Mouse (Mus musculus) heart, embryonic 11.5 days (tissue): ENCODE results near the gene Usp47. TPM values are rescaled to one million over a fixed set of nuclear protein-coding genes. Genes with fewer than 3 reads are reported as not detected.

Experiments
- ATAC-seq: fragments of 200-750 bp; cut with Nextera tagmentation; replicated peaks from 2 replicates; pipeline ENCODE4 v1.8.0; 2017; ENCODE audit warnings: moderate library complexity; ENCODE audit not compliant: insufficient number of reproducible peaks, low FRiP score, low TSS enrichment
- H3K27ac ChIP-seq: fragments of 300-500 bp; sonication (generic); 2 replicates; pipeline ENCODE4 v1.5.1; 2014; ENCODE audit warnings: mild to moderate bottlenecking, low read depth, low read length
- H3K27me3 ChIP-seq: fragments of 300-500 bp; sonication (generic); 2 replicates; pipeline ENCODE4 v1.6.1; 2014; ENCODE audit warnings: mild to moderate bottlenecking, low read length, mixed read lengths; ENCODE audit not compliant: control insufficient read depth, insufficient read depth
- H3K36me3 ChIP-seq: fragments of 300-500 bp; sonication (generic); 2 replicates; pipeline ENCODE4 v1.6.1; 2014; ENCODE audit warnings: mild to moderate bottlenecking, low read length, moderate library complexity, mixed read lengths; ENCODE audit not compliant: control insufficient read depth, insufficient read depth
- H3K4me1 ChIP-seq: fragments of 300-500 bp; sonication (generic); 2 replicates; pipeline ENCODE4 v1.6.1; 2014; ENCODE audit warnings: low read length; ENCODE audit not compliant: control insufficient read depth, insufficient read depth
- H3K4me2 ChIP-seq: fragments of 300-500 bp; sonication (generic); 2 replicates; pipeline ENCODE4 v1.6.1; 2014; ENCODE audit warnings: mild to moderate bottlenecking, moderate library complexity
- H3K4me3 ChIP-seq: fragments of 300-500 bp; sonication (generic); 2 replicates; pipeline ENCODE4 v1.5.1; 2014; ENCODE audit warnings: low read depth, low read length
- H3K9ac ChIP-seq: fragments of 300-500 bp; sonication (generic); 2 replicates; pipeline ENCODE4 v1.6.1; 2014; ENCODE audit warnings: mild to moderate bottlenecking, low read depth, low read length, moderate library complexity
- H3K9me3 ChIP-seq: fragments of 300-500 bp; sonication (generic); replicated peaks from 2 replicates; pipeline ENCODE4 v1.6.1; 2016; ENCODE audit warnings: low read length; ENCODE audit not compliant: control insufficient read depth
- WGBS: fragments of 180-500 bp; shearing (Covaris S2); extraction: QIAGEN DNeasy Blood & Tissue Kit; methylation state at CpG from one replicate; pipeline ENCODE4 v1.1.7; 2014; ENCODE audit not compliant: insufficient replicate concordance; 5-methylcytosine and 5-hydroxymethylcytosine counted together
- polyA plus RNA-seq: library from polyadenylated mRNA; unstranded; fragments of >200 nt; fragmentation: Nextera tagmentation; extraction: Ambion mirVana; gene quantifications from 2 replicates; pipeline ENCODE4 v1.2.1, GENCODE M21; 2014

The Usp47 gene
- polyA plus RNA-seq, 1 experiment from 2014 or later: 76.5 TPM

DNA sequence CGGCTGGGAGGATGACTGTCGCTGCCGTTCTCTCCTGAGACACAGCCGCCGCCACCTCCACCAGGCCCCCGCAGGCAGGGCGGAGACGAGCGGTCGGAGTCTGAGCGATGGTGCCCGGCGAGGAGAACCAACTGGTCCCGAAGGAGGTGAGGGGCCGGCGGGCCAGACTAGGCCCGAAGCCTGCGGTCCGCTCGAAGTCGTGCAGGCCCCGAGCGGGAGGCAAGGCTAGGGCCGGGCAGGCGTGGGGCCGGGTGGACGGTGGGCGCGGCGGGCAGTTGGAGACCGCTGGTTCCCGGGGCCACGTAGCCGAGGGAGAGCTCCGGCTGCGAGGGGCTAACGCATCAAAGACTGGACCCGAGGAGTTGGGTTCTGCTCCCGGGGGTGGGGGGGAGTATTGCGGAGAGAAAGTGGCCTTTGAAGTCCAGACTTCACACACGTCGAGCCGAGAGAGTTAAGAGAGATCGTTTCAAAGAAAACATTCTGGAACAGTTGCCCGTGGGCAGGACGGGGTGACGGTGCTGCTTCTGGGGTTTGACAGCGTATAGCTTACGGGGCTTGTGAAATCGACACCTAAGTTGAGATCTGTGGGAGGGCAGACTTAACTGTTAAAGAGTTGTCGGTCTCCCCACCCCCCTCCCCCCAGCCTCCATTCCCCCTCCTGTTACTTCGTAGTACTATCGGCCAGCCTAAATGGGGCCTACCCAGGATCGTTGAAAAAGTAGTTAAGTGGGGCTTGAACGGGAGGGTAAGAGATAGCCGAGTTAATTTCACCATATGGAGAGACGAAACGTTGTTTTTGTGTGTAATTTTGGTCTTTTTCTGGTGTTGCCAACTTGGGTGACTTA, 519 bp downstream of the Usp47 start:
- under 1% methylated on average over 58 of the region's 58 CpGs for WGBS
- Histone ChIP-seq H3K4me2 (peak overlapping the region; percentile 92), H3K27ac (peak overlapping the region; percentile 99), H3K4me3 (peak overlapping the region; percentile 98), H3K9ac (peak overlapping the region; percentile 100), H3K9me3 (no peaks in the 10 kb centered on the region), H3K4me1 (peaks cover 27% of the 10 kb centered on the region), H3K36me3 (no peaks in the 10 kb centered on the region), H3K27me3 (no peaks in the 10 kb centered on the region)
- ATAC-seq: peak; percentile 66

DNA sequence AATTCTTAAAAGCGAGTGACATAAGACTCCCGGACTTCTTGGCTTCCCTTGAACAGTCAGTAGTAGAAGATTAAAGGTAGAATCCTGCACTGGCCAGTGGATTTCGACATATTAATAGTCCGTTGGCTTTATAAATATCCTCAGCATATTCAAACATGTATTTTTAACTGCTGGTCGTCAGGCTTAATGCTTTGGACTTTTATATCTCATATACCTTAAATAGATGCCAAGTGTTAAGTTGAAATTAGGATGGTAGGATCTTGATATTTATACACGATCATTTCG, 1.1 kb downstream of the Usp47 start:
- 16% methylated on average over 7 of the region's 7 CpGs for WGBS
- peak overlapping the region; percentile 92 for H3K4me2 ChIP-seq
- ATAC-seq: no peak
- H3K27ac ChIP-seq: peak overlapping the region; percentile 99
- H3K36me3 ChIP-seq: no peaks in the 10 kb centered on the region
- H3K4me3 ChIP-seq: peak overlapping the region; percentile 98
- peaks cover 30% of the 10 kb centered on the region for H3K4me1 ChIP-seq
- peak overlapping the region; percentile 100 for H3K9ac ChIP-seq
- no peaks in the 10 kb centered on the region for H3K9me3 ChIP-seq
- H3K27me3 ChIP-seq: no peaks in the 10 kb centered on the region

DNA sequence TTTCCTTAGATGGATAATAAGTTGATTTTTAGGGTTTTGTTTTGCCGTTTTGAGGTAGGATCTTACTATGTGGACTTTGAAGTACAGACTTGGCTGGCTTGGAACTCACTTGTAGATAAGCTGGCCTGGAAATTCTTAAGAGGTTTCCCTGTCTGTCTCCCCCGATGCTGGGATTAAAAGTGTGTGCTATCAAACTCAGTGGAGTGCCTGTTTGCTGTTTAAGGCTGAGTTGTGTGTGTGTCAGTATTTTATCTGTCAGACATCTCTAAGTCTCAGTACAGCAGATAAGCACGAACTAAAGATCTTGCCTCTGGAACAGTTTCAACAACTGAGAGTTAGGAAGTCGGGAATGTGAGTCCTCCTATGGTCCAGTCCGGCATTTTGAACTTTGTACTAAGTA, 1.6 kb downstream of the Usp47 start:
- 5% methylated on average over 5 of the region's 5 CpGs for WGBS
- Histone ChIP-seq H3K4me3 (peak overlapping the region; percentile 98), H3K27me3 (no peaks in the 10 kb centered on the region), H3K9me3 (no peaks in the 10 kb centered on the region), H3K27ac (no peak overlapping the region), H3K36me3 (no peaks in the 10 kb centered on the region), H3K4me1 (peaks cover 30% of the 10 kb centered on the region), H3K9ac (peak overlapping the region; percentile 61), H3K4me2 (peak overlapping the region; percentile 92)
- no peak for ATAC-seq

DNA sequence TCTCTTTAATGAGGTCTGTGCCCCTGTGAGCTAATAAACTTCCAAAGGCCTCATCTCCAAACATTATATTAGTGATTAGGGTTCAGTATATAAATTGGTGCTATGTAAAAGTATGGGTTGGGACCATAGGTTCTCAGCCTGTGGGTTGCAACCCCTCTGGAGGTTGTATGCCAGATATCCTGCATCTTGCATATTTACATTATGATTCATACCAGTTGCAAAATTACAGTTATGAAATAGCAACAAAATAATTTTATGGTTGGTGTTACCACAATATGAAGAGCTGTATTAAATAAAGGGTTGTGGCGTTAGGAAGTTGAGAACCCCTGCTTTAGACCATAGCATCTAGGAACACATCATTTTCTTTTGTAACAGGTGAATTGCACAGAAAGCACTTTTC, 7.3 kb downstream of the Usp47 start:
- H3K9ac ChIP-seq: no peak overlapping the region
- H3K27ac ChIP-seq: no peak overlapping the region
- no peak for ATAC-seq
- H3K27me3 ChIP-seq: no peaks in the 10 kb centered on the region
- no peak overlapping the region for H3K4me2 ChIP-seq
- 92% methylated on average over 1 of the region's 1 CpGs for WGBS
- no peaks in the 10 kb centered on the region for H3K36me3 ChIP-seq
- peaks cover 27% of the 10 kb centered on the region for H3K4me1 ChIP-seq
- no peaks in the 10 kb centered on the region for H3K9me3 ChIP-seq
- no peak overlapping the region for H3K4me3 ChIP-seq

DNA sequence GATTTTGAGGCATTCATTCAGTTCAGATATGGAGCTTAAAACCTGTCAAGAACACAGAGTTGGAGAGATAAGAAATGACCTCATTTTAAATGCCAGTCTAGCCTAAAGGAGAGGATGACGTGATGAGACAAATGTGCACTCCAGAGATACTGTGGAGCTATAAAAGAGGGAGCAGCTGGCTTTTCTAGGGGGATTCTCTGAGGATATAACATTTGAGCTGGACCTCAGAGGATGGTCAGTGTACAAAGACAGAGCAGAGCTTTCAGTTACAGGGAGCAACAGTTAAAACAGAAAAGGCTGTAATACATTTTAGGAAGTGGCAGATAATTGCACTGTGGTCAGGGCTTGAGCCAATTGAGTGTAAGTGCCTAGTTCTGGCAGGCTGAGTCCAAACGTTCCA, 12.5 kb downstream of the Usp47 start:
- Histone ChIP-seq H3K27ac (peak overlapping the region; percentile 84), H3K4me1 (peaks cover 23% of the 10 kb centered on the region), H3K4me3 (no peak overlapping the region), H3K27me3 (no peaks in the 10 kb centered on the region), H3K4me2 (peak overlapping the region; percentile 18; the same call in 1 of the 2 replicates), H3K36me3 (no peaks in the 10 kb centered on the region), H3K9ac (no peak overlapping the region; the same call in 1 of the 2 replicates), H3K9me3 (no peaks in the 10 kb centered on the region)
- ATAC-seq: peak; percentile 67
- 3% methylated on average over 2 of the region's 2 CpGs for WGBS

DNA sequence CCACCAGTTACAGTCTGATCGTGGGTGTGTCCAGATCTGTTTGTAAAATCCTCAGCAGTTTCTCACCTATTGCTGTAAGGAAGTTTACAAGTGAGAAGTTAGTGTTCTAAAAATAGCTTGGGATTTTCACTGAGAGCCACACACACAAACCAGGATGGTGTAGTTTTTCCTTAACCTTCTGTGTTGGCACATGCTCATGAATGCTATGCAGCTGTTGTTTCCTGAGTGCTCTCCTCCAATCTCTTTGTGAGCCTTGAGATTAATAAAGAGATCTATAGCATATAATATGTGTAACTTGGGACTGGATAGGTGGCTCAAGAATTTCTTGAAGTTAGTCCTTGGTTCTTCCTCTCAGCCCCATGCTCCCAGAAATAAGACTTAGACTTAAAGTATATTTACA, 13.3 kb downstream of the Usp47 start:
- H3K9ac ChIP-seq: no peak overlapping the region
- peak overlapping the region; percentile 35; the same call in 1 of the 2 replicates for H3K4me2 ChIP-seq
- H3K36me3 ChIP-seq: no peaks in the 10 kb centered on the region
- no peaks in the 10 kb centered on the region for H3K27me3 ChIP-seq
- H3K4me1 ChIP-seq: peaks cover 23% of the 10 kb centered on the region
- 50% methylated on average over 1 of the region's 1 CpGs for WGBS
- ATAC-seq: no peak
- no peak overlapping the region for H3K4me3 ChIP-seq
- H3K9me3 ChIP-seq: no peaks in the 10 kb centered on the region
- H3K27ac ChIP-seq: peak overlapping the region; percentile 60; the same call in 1 of the 2 replicates

DNA sequence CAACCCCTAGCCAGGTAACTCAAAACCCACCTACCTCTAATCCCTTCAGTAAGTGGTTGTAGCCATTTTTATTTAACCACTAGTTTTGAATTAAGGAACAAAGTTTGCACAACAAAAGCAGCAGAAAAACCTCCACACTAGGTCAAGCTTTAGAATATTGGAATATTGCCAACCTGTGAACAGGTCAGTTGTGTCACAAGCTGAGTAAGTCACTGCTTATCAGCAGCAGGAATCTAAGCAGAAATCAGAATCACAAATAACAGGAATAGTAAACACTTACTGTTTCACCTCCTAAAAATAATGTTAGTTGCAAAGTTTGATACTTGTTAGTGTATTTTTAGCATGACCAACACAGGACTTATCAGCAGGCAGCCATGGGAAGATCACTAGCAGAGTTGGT, 17.0 kb downstream of the Usp47 start:
- Histone ChIP-seq H3K27me3 (no peaks in the 10 kb centered on the region), H3K4me2 (no peak overlapping the region), H3K4me1 (peaks cover 23% of the 10 kb centered on the region), H3K4me3 (no peak overlapping the region), H3K36me3 (no peaks in the 10 kb centered on the region), H3K9me3 (no peaks in the 10 kb centered on the region), H3K9ac (no peak overlapping the region), H3K27ac (no peak overlapping the region)
- ATAC-seq: no peak

DNA sequence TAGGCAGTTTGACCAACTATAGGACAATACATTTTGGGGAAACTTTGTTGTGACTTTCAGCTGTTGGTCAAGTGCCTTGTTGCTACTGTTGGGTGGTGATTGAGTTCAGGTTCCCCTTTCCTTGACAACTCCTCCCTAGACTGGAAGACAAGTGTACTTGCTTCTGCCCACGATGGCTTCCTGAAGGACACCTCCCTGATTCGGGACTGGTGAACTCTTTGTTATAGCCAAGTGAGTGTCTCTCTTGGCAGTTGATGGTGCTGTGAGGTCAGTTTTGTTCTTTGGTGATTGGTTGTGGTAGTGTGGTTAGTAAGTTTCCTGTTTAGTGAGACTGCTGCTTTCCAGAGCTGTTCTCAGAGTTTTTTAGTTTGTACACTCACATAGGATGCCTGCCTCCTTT, 19.5 kb downstream of the Usp47 start:
- Histone ChIP-seq H3K36me3 (no peaks in the 10 kb centered on the region), H3K27me3 (no peaks in the 10 kb centered on the region), H3K9ac (no peak overlapping the region), H3K9me3 (no peaks in the 10 kb centered on the region), H3K4me1 (peaks cover 10% of the 10 kb centered on the region), H3K4me2 (no peak overlapping the region), H3K27ac (no peak overlapping the region), H3K4me3 (no peak overlapping the region)
- WGBS: 56% methylated on average over 2 of the region's 2 CpGs
- no peak for ATAC-seq

DNA sequence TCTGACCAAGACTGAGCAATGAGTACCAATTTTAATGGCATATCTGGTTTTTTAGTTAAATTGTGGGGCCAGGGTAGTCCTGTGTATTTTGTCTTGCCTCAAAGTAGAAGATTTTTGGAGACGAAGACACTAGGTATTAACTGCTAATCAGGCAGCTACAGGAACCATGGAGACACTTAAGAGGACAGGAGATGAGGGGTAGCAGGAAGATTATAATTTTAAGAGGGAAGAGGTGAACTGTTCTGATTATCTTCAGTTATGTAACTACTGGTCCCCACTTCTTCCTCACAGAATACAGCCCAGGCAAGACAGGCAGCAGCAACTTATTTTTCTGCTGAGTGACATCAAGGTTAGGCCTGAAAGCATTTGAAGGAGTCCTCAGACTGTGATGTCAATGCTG, 21.9 kb downstream of the Usp47 start:
- no peak overlapping the region for H3K4me2 ChIP-seq
- no peak overlapping the region for H3K4me3 ChIP-seq
- H3K27me3 ChIP-seq: no peaks in the 10 kb centered on the region
- ATAC-seq: no peak
- no peaks in the 10 kb centered on the region for H3K9me3 ChIP-seq
- peaks cover 5% of the 10 kb centered on the region for H3K4me1 ChIP-seq
- no peaks in the 10 kb centered on the region for H3K36me3 ChIP-seq
- H3K27ac ChIP-seq: no peak overlapping the region
- WGBS: 70% methylated on average over 1 of the region's 1 CpGs
- H3K9ac ChIP-seq: no peak overlapping the region
